Mouse (Mus musculus): Measurements from ENCODE around the gene Tet1. TPM values are rescaled to one million over a fixed set of nuclear protein-coding genes. Genes with fewer than 3 reads are reported as not detected.
"Not testable (repeated sequence)": the region's sequence is repeated elsewhere in the genome, so short reads cannot be mapped to it uniquely, and the experiment has no call there.

The Tet1 gene
- total RNA-seq (2021) = 1 to 10 TPM; 1.2 to 2.5 TPM
- long read RNA-seq, experiment 1 = 0 reads
- long read RNA-seq, experiment 2 = 0 reads

GRCm38 (mm10) chr10:62908896-62909295 lies at the start of gene Tet1:
Gene Tet1 (minus strand): TSS chr10:62908996.
- DNase-seq (ENCODE audit: low spot score) = not testable (repeated sequence)

GRCm38 (mm10) chr10:62948551-62948950 lies 39.8 kb upstream of the Tet1 start:
- no peak for DNase-seq (ENCODE audit: low spot score)

GRCm38 (mm10) chr10:62946738-62947471 lies 38.1 kb upstream of the Tet1 start, which contains the start of gene Dna2:
Gene Dna2 (plus strand): TSS chr10:62947026.
- DNase-seq (ENCODE audit: low spot score) = peak; percentile 51

- DNase-seq (ENCODE audit: low spot score) = no peak
Measured at GRCm38 (mm10) chr10:62944975-62945580, 36.3 kb upstream of the Tet1 start.

GRCm38 (mm10) chr10:62932381-62932780 lies 23.6 kb upstream of the Tet1 start:
- no peak for DNase-seq (ENCODE audit: low spot score)

- DNase-seq (ENCODE audit: low spot score) = no peak
Measured at GRCm38 (mm10) chr10:62924096-62924635, 15.4 kb upstream of the Tet1 start.

- DNase-seq (ENCODE audit: low spot score) = no peak
Measured at GRCm38 (mm10) chr10:62920766-62921156, 12.0 kb upstream of the Tet1 start.

- DNase-seq (ENCODE audit: low spot score) = peak; percentile 89
Measured at GRCm38 (mm10) chr10:62919925-62920765, 11.3 kb upstream of the Tet1 start, which contains the start of gene Slc25a16. Gene Slc25a16 (plus strand): TSS chr10:62920633.

- DNase-seq (ENCODE audit: low spot score) = no peak
Measured at GRCm38 (mm10) chr10:62918985-62919384, 10.2 kb upstream of the Tet1 start.

GRCm38 (mm10) chr10:62911120-62911519 lies 2.3 kb upstream of the Tet1 start:
- no peak for DNase-seq (ENCODE audit: low spot score)

GRCm38 (mm10) chr10:62906336-62906735 lies 2.5 kb downstream of the Tet1 start:
- no peak for DNase-seq (ENCODE audit: low spot score)

- DNase-seq (ENCODE audit: low spot score) = no peak
Measured at GRCm38 (mm10) chr10:62902829-62903228, 6.0 kb downstream of the Tet1 start.

- no peak for DNase-seq (ENCODE audit: low spot score)
Measured at GRCm38 (mm10) chr10:62901826-62902225, 7.0 kb downstream of the Tet1 start.

- no peak for DNase-seq (ENCODE audit: low spot score)
Measured at GRCm38 (mm10) chr10:62900144-62900543, 8.7 kb downstream of the Tet1 start.

- DNase-seq (ENCODE audit: low spot score) = no peak
Measured at GRCm38 (mm10) chr10:62898061-62898460, 10.7 kb downstream of the Tet1 start.

GRCm38 (mm10) chr10:62897437-62897836 lies 11.4 kb downstream of the Tet1 start:
- DNase-seq (ENCODE audit: low spot score) = no peak

- DNase-seq (ENCODE audit: low spot score) = no peak
Measured at GRCm38 (mm10) chr10:62896774-62897173, 12.0 kb downstream of the Tet1 start.

GRCm38 (mm10) chr10:62896035-62896434 lies 12.8 kb downstream of the Tet1 start:
- no peak for DNase-seq (ENCODE audit: low spot score)

GRCm38 (mm10) chr10:62895386-62895785 lies 13.4 kb downstream of the Tet1 start:
- DNase-seq (ENCODE audit: low spot score) = no peak

- DNase-seq (ENCODE audit: low spot score) = no peak
Measured at GRCm38 (mm10) chr10:62894447-62894846, 14.3 kb downstream of the Tet1 start.

- DNase-seq (ENCODE audit: low spot score) = no peak
Measured at GRCm38 (mm10) chr10:62893356-62893884, 15.4 kb downstream of the Tet1 start.

All from gastrocnemius, adult 18-20 months (tissue).